Mouse (Mus musculus) layer of hippocampus, postnatal 10 days (tissue): ENCODE measurements around the gene Glis1. TPM values are rescaled to one million over a fixed set of nuclear protein-coding genes. Genes with fewer than 3 reads are reported as not detected.
"Not testable (repeated sequence)": the region's sequence is repeated elsewhere in the genome, so short reads cannot be mapped to it uniquely, and the experiment has no call there.

Source experiments
- DNase-seq, 2 experiments: peaks; one replicate each; pipeline ENCODE4 v3.0.0; 2021; ENCODE audit warnings: low spot score in 2 of 2
- total RNA-seq, 2 experiments: library from RNA; stranded (reverse); gene quantifications; 2 replicates each; pipeline ENCODE4 v1.2.3; 2021

The Glis1 gene
- total RNA-seq, 2 experiments from 2014 or later, result 1.1 to 2.4 TPM

DNA sequence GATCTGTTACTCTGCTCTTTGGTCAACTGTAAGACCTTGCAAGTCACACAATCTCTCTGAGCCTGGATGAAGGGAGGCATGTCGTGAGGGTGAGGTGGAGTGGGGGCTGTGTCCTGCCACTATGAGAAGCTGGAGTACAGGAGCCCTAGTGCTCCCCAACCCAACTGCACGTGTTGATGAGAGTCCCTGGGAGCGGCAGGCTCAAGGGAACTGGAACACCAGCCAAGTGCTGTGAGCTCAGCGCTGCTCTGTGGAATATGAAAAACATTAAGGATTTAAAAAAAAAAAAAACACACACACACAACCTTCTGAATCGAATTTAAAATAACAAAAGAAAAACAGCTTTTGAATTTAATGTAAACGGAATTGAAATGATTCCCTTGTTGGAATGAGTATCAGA lies 141.4 kb downstream of the Glis1 start:
- DNase-seq, result no peak

DNA sequence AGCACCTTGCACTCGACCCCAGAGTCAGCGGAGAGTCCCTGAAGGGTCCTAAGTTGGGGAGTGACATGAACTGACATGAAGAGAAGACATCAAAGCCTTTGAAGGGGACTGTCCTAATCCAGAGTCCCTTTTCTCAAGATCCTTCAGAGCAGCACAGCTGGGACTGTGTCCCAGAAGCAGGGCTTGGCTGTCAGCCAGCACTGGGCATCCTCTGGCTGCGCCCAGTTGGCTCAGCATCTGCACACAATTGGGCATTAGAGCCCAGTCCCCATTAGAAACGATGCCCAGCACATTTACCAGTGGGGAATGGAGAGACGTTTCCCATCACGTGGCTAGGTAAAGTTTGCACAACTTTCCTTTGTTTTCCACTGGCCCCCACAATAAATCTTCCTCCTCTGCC lies 142.4 kb downstream of the Glis1 start:
- DNase-seq, result peak; percentile 41 to 59

DNA sequence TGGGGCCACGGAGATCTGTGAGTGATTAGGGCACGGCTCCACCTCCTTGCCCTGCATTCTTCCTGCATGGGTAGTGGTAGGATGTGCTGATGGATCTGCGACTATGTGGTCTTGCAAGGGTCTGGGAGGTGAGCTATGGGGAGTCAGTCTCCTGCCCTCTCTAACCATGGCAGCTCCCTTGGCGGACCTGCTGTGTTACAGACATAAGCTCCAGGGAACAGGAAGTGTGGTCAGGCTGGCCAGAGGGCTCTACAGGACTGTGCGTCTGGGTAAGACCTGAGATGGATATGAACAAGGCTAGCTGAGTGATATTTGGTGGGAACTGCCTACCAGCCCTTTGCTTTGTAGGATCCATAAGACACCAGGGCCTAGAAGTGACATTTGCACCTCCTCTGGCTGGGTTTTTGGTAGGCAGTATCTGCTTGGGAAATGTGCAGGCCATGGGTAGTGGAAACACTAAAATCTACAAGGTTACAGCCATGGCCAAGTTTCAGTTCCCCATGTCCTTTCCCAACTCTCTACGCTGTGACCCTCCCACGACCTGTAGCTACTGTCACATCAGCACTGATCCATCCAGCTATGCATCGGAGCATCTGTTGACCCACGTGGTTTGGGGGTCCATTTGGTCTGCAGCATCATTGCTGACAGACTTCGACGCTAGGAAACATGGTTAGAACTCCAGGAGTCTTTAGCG lies 142.9 kb downstream of the Glis1 start:
- DNase-seq, result no peak

DNA sequence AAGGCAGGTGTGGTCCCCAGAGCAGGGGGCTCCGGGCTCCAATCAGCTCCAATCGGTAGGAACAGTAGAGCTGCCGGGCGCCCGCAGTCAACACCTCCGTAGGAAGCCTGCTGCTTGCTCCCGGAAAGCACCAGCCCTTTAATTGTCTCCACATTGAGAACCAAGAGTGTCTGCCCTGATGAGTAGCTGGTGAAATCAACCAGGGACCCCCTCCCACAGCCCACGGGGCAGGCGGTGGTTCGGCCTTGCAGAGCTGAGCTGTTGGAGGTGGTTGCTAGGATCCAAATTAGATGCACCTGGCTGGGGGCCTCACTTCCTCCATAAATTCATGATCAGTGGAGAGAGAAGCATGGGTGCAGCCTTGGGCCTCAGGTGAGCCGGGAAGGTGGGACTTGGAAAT lies 146.5 kb downstream of the Glis1 start:
- no peak for DNase-seq

DNA sequence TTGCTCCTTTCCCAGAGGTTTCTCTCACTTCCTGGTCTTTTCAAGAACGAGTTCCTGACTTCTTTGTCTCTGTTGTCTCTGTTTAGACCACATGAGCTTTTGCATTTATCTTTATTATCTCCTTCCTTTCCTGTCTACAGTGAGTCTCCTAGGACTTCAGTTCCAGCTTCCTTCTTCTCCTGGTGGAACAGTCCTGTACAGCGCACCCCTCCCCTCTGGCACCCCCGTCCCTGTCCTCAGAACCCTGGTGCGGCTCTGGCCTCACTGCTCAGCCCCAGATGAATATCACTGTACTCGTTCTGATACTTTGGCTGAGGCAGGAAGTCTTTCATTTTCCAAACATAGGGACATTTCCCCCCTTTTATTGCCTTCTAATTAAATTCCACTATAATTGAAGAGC lies 152.0 kb downstream of the Glis1 start:
- no peak for DNase-seq

DNA sequence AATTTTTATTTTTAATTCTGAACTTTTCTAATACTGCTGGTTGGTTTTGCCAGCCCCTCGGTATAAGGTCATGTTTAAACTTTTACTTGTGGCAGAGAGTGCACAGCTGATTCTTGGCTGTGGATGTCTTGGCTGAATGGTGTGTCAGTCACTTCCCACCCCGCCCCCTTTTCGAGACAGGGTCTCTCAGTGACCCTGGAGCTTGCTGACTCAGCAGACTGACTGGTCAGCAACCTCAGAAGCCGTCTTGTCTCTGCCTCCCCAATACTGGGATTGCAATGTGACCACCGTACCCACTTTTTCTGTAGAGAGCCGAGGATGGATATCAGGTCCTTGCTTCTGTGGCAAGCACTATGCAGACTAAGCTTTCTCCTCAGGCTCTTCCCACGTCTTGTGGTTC lies 154.2 kb downstream of the Glis1 start:
- DNase-seq, result no peak

DNA sequence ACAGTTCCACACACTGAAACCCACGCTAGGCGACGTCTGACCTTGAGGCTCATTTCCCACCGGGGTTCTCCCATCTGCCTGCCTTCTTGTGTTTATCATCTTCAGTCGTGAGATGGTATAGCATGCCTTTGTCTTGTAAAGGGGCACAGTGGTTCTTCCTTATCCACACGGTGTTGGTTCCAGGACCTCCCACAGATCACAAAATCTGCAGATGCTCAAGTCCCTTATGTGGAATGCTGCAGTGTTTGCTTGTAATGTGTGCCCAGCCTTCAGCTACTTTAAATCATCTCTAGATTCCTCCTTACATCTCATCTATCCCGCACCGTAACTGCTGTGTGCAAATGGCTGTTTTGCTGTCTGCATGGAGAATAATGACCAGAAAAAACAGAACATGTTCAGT lies 154.7 kb downstream of the Glis1 start:
- DNase-seq, result no peak

DNA sequence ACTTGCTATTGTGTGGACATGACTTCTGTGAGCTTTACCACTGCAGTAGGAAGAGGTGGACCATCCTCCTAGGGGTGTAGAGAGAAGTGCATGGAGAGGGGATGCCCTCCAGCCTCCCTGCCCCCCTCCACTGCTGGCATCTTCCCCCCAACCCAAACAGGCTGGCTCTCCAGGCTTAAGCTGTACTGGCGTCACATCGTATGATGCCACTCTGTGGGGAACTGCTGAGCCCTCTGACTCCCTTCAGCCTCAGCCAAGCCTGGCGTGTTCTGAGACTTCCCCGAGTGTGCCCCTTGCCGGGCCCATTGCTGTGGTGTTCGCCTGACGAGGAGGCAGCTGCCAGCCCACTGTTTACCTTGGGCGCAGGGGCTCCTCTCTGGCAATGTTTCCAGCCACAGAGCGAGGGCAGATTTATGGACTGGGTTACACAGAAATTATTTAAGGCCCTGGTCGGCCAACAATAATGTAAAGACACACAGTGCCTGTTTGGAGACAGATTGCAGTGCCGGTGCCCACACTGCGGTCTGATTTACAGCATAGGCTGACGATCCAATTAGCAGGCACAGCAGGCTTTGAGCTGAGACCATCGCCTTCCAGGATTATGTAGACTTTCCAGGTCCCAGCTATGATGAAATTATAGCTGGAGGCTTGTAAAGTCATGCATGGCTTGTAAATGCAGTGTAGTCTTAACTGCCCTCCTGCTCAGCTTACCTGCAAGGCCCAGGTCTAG lies 156.6 kb downstream of the Glis1 start:
- no peak for DNase-seq

DNA sequence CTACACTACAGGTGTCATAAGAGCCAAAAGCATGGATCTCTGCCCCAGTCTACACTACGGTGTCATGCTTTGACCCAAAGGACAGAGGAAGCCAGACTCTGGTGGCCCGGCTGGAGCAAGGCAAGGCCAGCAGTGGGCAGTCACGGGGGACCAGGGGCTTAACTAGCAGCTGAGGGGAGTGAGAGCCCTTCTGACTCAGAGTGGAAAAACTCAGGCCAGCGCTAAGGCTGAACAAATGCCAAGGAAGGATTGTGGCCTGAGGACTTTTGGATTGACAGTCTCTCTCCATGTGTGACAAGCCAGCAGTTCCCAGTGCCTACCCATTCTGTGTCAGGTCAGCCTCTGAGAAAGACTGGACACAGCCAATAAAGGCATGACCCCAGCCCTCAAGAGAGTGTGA lies 159.0 kb downstream of the Glis1 start:
- no peak for DNase-seq

DNA sequence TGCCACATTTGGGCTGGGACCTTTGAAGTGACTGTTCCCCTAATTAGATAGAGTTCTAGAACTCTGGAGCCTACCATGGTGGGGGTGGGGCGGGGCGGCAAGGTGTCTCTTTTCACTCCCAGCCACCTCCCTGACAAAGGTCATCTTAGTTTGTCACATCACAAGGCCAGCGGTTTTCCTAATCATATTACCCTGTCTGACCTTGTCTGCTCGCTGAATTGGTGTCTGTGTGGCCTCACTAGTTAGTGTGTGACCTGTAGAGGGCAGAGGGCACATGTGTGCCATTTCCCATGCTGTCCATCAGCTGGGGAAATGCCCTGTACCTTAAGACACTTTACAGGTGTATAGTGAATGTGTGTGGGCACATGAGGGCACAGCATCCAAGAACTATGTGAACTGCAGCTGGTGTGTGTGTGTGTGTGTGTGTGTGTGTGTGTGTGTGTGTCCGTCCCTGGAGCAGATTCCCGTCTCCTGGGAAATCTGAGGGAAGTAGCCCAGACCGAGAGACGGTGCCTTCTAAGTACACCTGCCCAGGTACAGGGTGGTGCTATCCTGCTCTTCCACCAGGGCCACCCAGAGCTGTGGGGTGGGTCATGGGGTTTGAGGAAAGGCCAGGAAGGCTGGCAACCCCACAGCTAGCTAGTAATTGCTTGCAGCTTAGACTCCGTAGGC lies 163.0 kb downstream of the Glis1 start:
- DNase-seq, result no peak

DNA sequence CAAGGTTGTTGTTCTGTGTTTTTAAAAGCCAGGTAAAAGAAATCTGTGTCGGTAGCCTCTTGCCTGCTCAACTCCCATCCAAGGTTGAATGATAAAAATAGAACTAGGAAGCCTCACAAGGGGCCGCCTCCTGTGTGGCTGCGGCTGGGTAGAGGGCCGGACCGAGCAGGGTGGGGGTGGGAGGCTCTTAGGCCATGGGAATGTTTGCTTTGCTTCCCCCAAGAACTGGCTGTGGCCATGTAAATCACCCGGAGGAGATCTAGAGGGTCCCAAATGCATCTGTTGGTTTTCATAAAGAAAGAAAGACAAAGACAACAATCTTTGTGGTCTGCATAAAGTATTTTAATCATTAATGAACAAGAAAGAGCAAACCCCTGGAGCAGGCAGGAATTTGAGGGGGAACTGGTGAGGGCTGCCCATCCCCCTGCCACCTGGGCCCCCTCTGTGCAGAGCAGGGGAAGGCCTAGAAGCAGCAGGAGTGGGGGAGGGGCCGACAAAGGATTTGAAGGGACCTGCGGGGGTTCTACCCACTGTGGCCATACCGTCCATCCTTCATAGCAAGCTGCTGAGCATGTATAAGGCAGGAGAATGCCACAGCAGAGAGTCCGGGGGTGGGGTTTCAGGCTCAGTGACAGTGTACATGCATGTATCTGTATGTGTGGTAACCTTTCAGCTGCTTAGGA lies 163.6 kb downstream of the Glis1 start:
- DNase-seq, result no peak

DNA sequence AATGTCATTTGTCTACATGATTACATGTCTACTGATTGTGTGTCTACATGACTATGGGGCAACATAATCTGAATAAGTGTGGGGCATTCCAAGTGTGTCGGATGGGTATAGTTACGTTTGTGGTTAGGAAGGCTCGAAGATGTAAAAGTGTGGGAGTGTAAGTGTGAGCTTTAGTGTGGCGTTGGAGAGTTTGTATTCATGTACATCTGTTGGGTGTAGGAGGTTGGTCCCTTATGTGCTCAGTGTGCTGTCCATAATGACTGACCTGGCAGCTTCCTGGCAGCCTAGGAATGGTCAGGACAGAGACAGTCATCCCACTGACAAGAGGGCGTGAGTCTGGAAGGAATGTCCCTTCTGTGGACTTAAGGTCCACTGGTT lies 164.2 kb downstream of the Glis1 start:
- not testable (repeated sequence) for DNase-seq

DNA sequence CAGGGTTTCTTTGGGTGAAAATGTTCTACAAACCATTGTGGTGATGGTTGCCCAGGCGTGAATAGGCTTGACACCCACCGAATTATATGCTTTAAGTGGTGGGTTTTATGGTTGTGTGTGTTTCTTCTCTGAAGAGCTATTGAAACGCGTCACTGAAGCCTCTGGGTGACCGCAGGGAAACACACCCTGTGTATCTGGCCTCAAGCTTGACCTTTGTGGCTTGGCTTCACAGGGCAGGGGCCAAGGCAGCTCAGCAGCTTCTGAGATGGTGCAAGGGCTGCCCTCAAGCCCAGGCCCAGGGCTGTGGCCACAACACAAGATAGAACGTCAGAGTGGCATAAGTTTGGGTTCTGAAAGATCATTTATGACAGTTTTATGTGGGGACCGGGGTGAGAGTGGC lies 167.9 kb downstream of the Glis1 start:
- DNase-seq, result no peak

DNA sequence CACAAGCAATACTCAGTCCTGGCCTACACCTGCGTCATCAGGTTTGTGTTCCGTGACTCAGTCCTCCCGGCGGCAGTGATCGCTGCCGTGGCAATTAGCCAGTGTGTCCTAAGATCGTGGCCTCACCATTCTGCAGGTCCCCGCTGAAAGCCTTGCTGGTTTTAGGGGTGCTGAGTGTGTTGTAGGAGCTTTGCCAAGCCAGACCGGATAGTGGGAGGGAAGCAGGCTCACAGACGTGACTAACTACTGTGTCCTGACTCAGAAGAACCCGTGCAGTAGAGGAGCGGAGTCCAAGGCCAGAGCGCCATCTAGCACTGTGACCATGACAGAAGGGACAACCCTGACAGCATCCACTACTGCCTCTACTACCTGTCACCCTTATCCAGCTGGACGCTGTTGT lies 168.4 kb downstream of the Glis1 start:
- DNase-seq, result peak in 1 of 2 experiments; percentile 43

DNA sequence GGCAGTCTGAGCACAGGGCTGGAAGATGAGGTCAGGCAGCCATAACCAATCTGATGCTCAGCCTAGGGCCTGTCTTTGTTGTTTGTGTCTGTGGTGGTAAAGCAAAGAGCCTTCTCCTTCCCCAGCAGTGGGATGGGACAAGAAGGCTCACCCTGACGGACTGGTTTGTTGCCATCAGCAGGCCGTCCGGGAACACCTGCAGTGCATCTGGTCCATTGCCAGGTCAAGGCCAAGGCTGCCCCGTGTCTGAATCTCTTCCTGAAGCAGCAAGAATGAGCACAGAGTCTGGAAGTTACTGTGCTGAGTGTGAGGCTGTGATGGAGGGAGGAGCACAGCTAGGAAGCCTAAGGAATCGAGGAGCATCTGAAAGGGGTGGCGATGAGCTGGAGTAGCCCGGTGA lies 168.8 kb downstream of the Glis1 start:
- no peak for DNase-seq

DNA sequence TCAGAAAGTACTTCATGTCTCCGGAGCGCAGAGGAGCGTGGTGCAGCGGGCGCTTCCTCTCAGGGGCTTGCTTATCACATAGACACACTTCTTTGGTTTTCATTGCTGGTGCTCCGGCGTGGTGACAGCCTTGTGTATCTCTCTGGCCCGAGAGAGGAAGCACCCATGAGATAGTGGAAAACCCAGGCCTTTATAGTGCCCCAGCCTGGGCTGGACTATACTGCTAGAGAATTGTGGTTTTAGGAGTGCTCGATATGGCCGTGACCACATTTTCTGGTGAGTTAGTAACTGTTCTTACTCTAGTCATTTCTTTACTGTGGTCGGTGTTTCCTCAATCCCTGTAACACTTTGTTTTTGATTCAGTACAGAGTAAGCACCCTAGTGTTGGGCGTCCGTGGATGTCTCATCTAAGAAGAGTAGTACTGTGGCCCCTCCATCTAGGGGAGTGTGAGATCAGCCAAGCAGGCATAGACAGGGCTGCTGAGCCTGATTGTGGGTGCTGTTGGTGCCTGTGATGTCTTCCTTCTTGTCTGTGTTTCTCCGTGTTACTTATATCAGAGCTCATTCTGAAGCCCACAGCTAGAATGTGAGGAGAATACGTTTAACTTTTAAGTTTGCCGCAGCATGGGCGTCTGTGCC lies 171.7 kb downstream of the Glis1 start:
- no peak for DNase-seq

DNA sequence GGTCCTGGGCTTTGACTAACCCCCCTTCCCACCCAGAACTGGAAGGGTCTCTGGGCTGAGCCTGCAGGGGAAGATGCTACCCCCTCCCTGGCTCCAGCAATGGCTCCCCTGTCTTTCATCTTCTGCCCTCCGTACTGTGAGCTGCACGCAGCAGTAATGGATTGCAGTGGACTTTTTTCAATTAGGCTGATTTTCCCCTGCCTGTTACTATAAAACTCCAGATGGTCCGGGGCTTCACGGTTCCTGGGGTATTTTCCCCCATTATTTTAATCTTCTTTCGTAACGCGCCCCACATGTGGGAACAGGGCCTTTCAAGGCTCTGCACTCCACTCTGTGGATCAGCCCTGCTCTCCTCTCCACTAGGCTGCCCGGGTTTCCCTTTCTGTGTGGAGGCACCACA lies 175.4 kb downstream of the Glis1 start:
- no peak for DNase-seq

DNA sequence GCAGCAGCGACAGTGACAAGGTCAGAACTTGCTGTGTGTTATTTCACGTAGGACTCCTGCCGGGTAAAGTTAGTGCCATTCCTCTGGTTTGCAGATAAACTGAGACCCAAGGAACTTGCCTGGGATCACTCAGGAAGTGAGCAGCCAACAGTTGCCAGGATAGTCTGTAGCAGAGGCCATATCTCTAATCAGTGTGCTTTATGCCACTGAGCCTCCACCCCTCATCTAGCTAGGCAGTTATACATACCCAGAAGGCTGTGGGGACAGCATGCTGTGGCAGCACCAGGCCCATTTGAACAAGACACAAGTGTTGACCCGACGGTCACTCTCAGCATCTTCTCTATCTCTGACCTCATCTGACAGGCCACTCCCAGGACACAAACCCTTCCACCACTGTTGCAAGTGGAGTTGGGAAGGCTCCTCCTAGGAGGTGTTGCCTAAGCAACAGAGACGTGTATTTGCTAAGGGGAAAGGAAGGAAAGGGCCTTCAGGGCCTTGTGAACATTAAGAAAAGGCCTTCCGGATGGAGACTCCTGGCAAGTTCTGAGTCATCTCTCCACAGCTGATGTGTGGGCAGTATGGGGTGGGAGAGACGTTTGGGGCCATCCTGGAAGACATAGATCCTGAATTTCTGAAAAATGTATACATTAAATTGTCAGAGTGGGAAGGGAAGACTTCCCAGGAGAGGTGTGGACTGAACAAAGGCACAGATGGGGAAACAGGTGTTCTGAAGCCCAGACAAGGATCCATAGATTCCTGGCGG lies 177.7 kb downstream of the Glis1 start:
- DNase-seq, result no peak

DNA sequence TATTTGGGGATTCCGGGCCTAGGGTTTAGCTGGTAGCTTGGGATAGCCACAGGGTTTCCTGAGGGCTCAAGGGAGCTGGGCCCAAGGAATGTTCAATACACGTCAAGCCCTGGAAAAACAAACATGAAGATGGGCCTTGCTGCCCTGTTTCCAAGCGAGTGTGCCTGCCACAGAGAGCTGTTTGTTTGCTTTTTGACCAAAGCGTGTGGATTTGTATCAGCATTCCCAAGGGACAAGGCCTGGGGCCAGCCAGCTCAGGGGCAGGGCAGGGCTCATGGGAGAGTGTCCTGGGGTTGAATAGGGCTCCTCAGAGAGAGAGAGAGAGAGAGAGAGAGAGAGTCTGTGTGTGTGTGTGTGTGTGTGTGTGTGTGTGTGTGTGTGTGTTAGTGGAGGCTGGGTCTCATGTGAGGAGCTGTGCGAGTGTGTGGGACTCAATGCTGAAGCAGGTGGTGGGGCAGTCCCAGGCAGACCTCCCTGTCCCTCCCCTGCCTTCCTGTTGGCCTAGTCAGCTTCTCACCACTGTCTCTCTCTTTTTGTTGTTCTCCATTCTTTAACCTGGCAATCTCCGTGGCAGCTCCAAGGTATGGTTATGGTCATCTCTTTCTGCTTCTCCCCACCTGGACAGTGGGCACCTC lies 183.3 kb downstream of the Glis1 start:
- no peak for DNase-seq

DNA sequence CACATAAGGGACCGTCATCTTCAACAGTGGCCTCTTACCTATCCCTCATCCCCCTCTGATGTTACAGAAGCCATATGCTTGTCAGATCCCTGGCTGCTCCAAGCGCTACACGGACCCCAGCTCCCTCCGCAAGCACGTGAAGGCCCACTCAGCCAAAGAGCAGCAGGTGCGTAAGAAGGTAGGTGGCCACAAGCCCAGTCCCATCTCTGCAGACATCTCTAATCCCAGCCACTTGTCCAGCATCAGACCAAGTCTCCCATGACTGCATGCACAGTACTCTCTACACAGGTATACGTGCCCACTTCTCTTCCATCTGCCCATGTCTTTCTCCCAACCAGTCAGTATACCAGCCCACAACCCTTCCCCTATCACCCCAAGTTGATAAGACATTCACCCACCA lies 185.1 kb downstream of the Glis1 start:
- no peak for DNase-seq
